Comparison of ENCODE assay signal across 13 mouse cellular contexts in the genomic region with DNA sequence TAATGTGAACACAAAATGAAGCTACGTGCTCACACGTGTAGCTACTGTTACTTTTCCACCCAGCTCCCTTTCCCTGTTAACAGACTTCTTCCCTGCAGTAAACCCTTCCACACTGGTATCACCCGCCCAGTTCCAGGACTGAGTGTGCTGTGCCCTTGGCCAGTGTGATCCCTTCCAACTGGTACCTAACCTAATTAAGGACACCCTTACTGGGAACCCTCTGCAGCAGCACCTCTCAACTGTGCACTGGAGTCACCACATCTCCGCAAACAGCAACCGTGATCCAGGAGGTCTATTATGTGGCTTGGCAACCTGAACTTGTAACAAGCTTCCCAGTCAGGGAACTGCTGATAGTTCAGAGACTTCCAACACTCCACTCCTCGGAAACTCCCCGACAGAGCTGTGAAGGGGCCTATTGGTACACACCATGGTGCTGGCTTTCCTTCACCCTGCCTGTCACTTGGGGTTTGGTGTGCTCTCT.
DNase-seq lines count a peak whose midpoint lies in the region; ATAC-seq and TF ChIP-seq lines count a peak whose summit lies in the region.
"Had no signal": no experiment of that assay in that cellular context is flagged by ENCODE, and none has a peak within 500 bp of the region (broad histone marks: within the 10 kb centered on the region; RNA-seq: fewer than 3 reads in every experiment).

No protein-coding gene starts in this region.

- no peak overlapping the region for H3K4me2 ChIP-seq in midbrain, postnatal 0 days (ENCODE audit: low read depth, low read length, poor library complexity, severe bottlenecking)
- H3K4me2 ChIP-seq: heart, embryonic 15.5 days; limb, embryonic 15.5 days had no signal

- no peak for DNase-seq in layer of hippocampus, adult 2 months (ENCODE audit: low spot score in 2 of 2)
- DNase-seq in layer of hippocampus, adult 18-20 months (ENCODE audit: low spot score in 2 of 2), result no peak
- DNase-seq in cerebellum, adult 9-10 months, result peak; percentile 81
- DNase-seq in hindbrain, embryonic 10.5 days (ENCODE audit: low spot score), result no peak
- DNase-seq in midbrain, postnatal 0 days (ENCODE audit: low spot score), result peak; percentile 33
- no peak for DNase-seq in spleen, postnatal 4 days (ENCODE audit: low spot score in 2 of 2)
- no peak for DNase-seq in lung, postnatal 14 days
- no peak for DNase-seq in layer of hippocampus, postnatal 25 days (ENCODE audit: extremely low spot score in 1 of 2, low spot score in 1 of 2)
- DNase-seq: adrenal gland, postnatal 14 days; kidney, adult 18-20 months had no signal

- H3K9ac ChIP-seq in midbrain, postnatal 0 days (replicated peaks; ENCODE audit: low read length, poor library complexity, severe bottlenecking), result no peak overlapping the region
- H3K9ac ChIP-seq: heart, embryonic 15.5 days; limb, embryonic 15.5 days had no signal

- H3K36me3 ChIP-seq in hindbrain, embryonic 10.5 days, result 0 out of 2 replicates have a peak, but pooled peaks cover 2% of the 10 kb centered on the region
- no peaks in the 10 kb centered on the region for H3K36me3 ChIP-seq in midbrain, postnatal 0 days (ENCODE audit: insufficient read depth, low read length)
- H3K36me3 ChIP-seq: heart, embryonic 15.5 days; limb, embryonic 15.5 days had no signal

- no peaks in the 10 kb centered on the region for H3K9me3 ChIP-seq in hindbrain, embryonic 10.5 days
- no peaks in the 10 kb centered on the region for H3K9me3 ChIP-seq in midbrain, postnatal 0 days (ENCODE audit: low read length)
- H3K9me3 ChIP-seq: heart, embryonic 15.5 days; limb, embryonic 15.5 days had no signal

- peak overlapping the region; percentile 57; the same call in 1 of the 2 replicates for H3K27ac ChIP-seq in layer of hippocampus, adult 2 months
- H3K27ac ChIP-seq in hindbrain, embryonic 10.5 days, result 0 out of 2 replicates have a peak overlapping the region, but pooled peaks have one; percentile 45
- H3K27ac ChIP-seq in midbrain, postnatal 0 days (ENCODE audit: low read depth, low read length), result peak overlapping the region; percentile 55
- H3K27ac ChIP-seq: heart, embryonic 15.5 days had no signal

- WGBS in hindbrain, embryonic 10.5 days, result 81% methylated on average over 7 of the region's 7 CpGs
- 52% methylated on average over 7 of the region's 7 CpGs for WGBS in midbrain, postnatal 0 days

- no peaks in the 10 kb centered on the region for H3K27me3 ChIP-seq in hindbrain, embryonic 10.5 days (ENCODE audit: insufficient read depth, poor library complexity, severe bottlenecking)
- no peaks in the 10 kb centered on the region for H3K27me3 ChIP-seq in midbrain, postnatal 0 days (ENCODE audit: insufficient read depth, low read length)
- H3K27me3 ChIP-seq: heart, embryonic 15.5 days; limb, embryonic 15.5 days had no signal

- no peak overlapping the region for H3K4me3 ChIP-seq in layer of hippocampus, adult 2 months
- H3K4me3 ChIP-seq in hindbrain, embryonic 10.5 days, result no peak overlapping the region
- no peak overlapping the region for H3K4me3 ChIP-seq in midbrain, postnatal 0 days (ENCODE audit: low read depth, low read length)
- H3K4me3 ChIP-seq: heart, embryonic 15.5 days; limb, embryonic 15.5 days; myocyte had no signal

- TF ChIP-seq CTCF in layer of hippocampus, adult 2 months (conservative IDR thresholded peaks at IDR 0.05), result no peak
- TF ChIP-seq CTCF in midbrain, postnatal 0 days (IDR thresholded peaks at IDR 0.05), result no peak

- ATAC-seq in midbrain, postnatal 0 days (ENCODE audit: low FRiP score), result 0 out of 2 replicates have a peak, but pooled peaks have one; percentile 23

- peaks cover 14% of the 10 kb centered on the region for H3K4me1 ChIP-seq in hindbrain, embryonic 10.5 days (replicated peaks)
- peaks cover 6% of the 10 kb centered on the region; the same call in 1 of the 2 replicates for H3K4me1 ChIP-seq in midbrain, postnatal 0 days (ENCODE audit: insufficient read depth, low read length)

Comparison
In these comparisons a context has a peak if more than half of its experiments do, and no peak if none do; other contexts are left out.
1. DNase-seq: peak in cerebellum, adult 9-10 months (single experiment) and midbrain, postnatal 0 days (single experiment); none in layer of hippocampus, adult 2 months (0 of 2), layer of hippocampus, adult 18-20 months (0 of 2), hindbrain, embryonic 10.5 days (single experiment), spleen, postnatal 4 days (0 of 2), lung, postnatal 14 days (single experiment) and layer of hippocampus, postnatal 25 days (0 of 2).
2. Peak in every context shown above with its lines, with median percentiles within 50 percentile points of each other: H3K27ac ChIP-seq.